Mouse (Mus musculus): ENCODE measurements around the gene Acap1. TPM values are rescaled to one million over a fixed set of nuclear protein-coding genes. Genes with fewer than 3 reads are reported as not detected.
"Not testable (repeated sequence)": the region's sequence is repeated elsewhere in the genome, so short reads cannot be mapped to it uniquely, and the experiment has no call there.

Acap1 gene
- polyA plus RNA-seq, 1 experiment from 2014 or later: 0.83 TPM

GRCm38 (mm10) chr11:69877878-69878277, 17.5 kb downstream of the Acap1 start, which contains the start of gene Tmem95:
TSS of gene Tmem95 (minus strand) at chr11:69878018.
- no peak within 1 kb of the TSS; the same call in 1 of the 2 replicates for H3K27ac ChIP-seq
- 0 out of 2 replicates have a peak within 1 kb of the TSS, but pooled peaks have one; percentile 14 for H3K4me3 ChIP-seq (replicated peaks)
- no peaks in the 10 kb centered on the region for H3K36me3 ChIP-seq (replicated peaks)
- peak within 1 kb of the TSS; percentile 44 for H3K4me2 ChIP-seq
- ATAC-seq (ENCODE audit: low FRiP score): no peak
- 92% methylated on average over 11 of the region's 11 CpGs for WGBS
- peaks cover 31% of the 10 kb centered on the region for H3K27me3 ChIP-seq
- no peak within 1 kb of the TSS for H3K9ac ChIP-seq
- peaks cover 36% of the 10 kb centered on the region for H3K4me1 ChIP-seq
- H3K9me3 ChIP-seq: no peaks in the 10 kb centered on the region

- H3K4me1 ChIP-seq: peaks cover 34% of the 10 kb centered on the region
- WGBS: 2% methylated on average over 12 of the region's 12 CpGs
Observed at GRCm38 (mm10) chr11:69876867-69877266, 18.5 kb downstream of the Acap1 start.

GRCm38 (mm10) chr11:69876186-69876585, 19.2 kb downstream of the Acap1 start:
- H3K4me2 ChIP-seq: no peak overlapping the region
- peaks cover 28% of the 10 kb centered on the region for H3K4me1 ChIP-seq
- no peak overlapping the region for H3K4me3 ChIP-seq (replicated peaks)
- peaks cover 18% of the 10 kb centered on the region for H3K27me3 ChIP-seq
- 74% methylated on average over 7 of the region's 7 CpGs for WGBS
- no peak overlapping the region for H3K9ac ChIP-seq
- no peaks in the 10 kb centered on the region for H3K36me3 ChIP-seq (replicated peaks)
- H3K9me3 ChIP-seq: no peaks in the 10 kb centered on the region
- no peak for ATAC-seq (ENCODE audit: low FRiP score)
- H3K27ac ChIP-seq: no peak overlapping the region

More at GRCm38 (mm10) chr11:69876867-69877266, 18.5 kb downstream of the Acap1 start:
- Histone ChIP-seq H3K36me3 (replicated peaks) (no peaks in the 10 kb centered on the region), H3K27me3 (peaks cover 25% of the 10 kb centered on the region), H3K9ac (no peak overlapping the region), H3K4me2 (peak overlapping the region; percentile 44), H3K4me3 (replicated peaks) (0 out of 2 replicates have a peak overlapping the region, but pooled peaks have one; percentile 14), H3K27ac (no peak overlapping the region; the same call in 1 of the 2 replicates), H3K9me3 (no peaks in the 10 kb centered on the region)
- ATAC-seq (ENCODE audit: low FRiP score): peak; percentile 21; the same call in 1 of the 2 replicates

GRCm38 (mm10) chr11:69872451-69872850, 22.9 kb downstream of the Acap1 start:
- Histone ChIP-seq H3K27me3 (no peaks in the 10 kb centered on the region), H3K4me3 (replicated peaks) (no peak overlapping the region), H3K36me3 (replicated peaks) (no peaks in the 10 kb centered on the region), H3K9ac (no peak overlapping the region), H3K4me2 (no peak overlapping the region), H3K4me1 (peaks cover 7% of the 10 kb centered on the region), H3K9me3 (no peaks in the 10 kb centered on the region), H3K27ac (no peak overlapping the region)
- 82% methylated on average over 4 of the region's 4 CpGs for WGBS
- ATAC-seq (ENCODE audit: low FRiP score): no peak

GRCm38 (mm10) chr11:69871822-69872221, 23.5 kb downstream of the Acap1 start:
- no peak overlapping the region for H3K4me3 ChIP-seq (replicated peaks)
- H3K36me3 ChIP-seq (replicated peaks): no peaks in the 10 kb centered on the region
- no peak for ATAC-seq (ENCODE audit: low FRiP score)
- no peak overlapping the region for H3K9ac ChIP-seq
- WGBS: 94% methylated on average over 7 of the region's 7 CpGs
- H3K4me1 ChIP-seq: peaks cover 2% of the 10 kb centered on the region
- no peaks in the 10 kb centered on the region for H3K9me3 ChIP-seq
- H3K27ac ChIP-seq: no peak overlapping the region
- H3K27me3 ChIP-seq: no peaks in the 10 kb centered on the region
- H3K4me2 ChIP-seq: no peak overlapping the region

GRCm38 (mm10) chr11:69870289-69871069, 24.9 kb downstream of the Acap1 start:
- whole genome bisulfite sequencing: 80% methylated on average over 2 of the region's 2 CpGs
- Histone ChIP-seq H3K27ac (no peak overlapping the region), H3K36me3 (replicated peaks) (no peaks in the 10 kb centered on the region), H3K27me3 (no peaks in the 10 kb centered on the region), H3K4me1 (0 out of 2 replicates have a peak, but pooled peaks cover 7% of the 10 kb centered on the region), H3K4me2 (no peak overlapping the region), H3K9ac (no peak overlapping the region), H3K4me3 (replicated peaks) (no peak overlapping the region), H3K9me3 (no peaks in the 10 kb centered on the region)
- ATAC-seq (ENCODE audit: low FRiP score): no peak

GRCm38 (mm10) chr11:69867335-69867734, 28.0 kb downstream of the Acap1 start:
- Histone ChIP-seq H3K4me1 (0 out of 2 replicates have a peak, but pooled peaks cover 7% of the 10 kb centered on the region), H3K27me3 (no peaks in the 10 kb centered on the region), H3K27ac (no peak overlapping the region), H3K4me3 (replicated peaks) (no peak overlapping the region), H3K9me3 (no peaks in the 10 kb centered on the region), H3K36me3 (replicated peaks) (no peaks in the 10 kb centered on the region), H3K9ac (no peak overlapping the region), H3K4me2 (no peak overlapping the region)
- 70% methylated on average over 9 of the region's 9 CpGs for WGBS
- ATAC-seq (ENCODE audit: low FRiP score): no peak

- ATAC-seq (ENCODE audit: low FRiP score): no peak
- Histone ChIP-seq H3K9ac (no peak overlapping the region), H3K9me3 (no peaks in the 10 kb centered on the region), H3K27me3 (no peaks in the 10 kb centered on the region), H3K4me1 (0 out of 2 replicates have a peak, but pooled peaks cover 7% of the 10 kb centered on the region), H3K4me3 (replicated peaks) (no peak overlapping the region), H3K27ac (no peak overlapping the region), H3K36me3 (replicated peaks) (no peaks in the 10 kb centered on the region), H3K4me2 (no peak overlapping the region)
- 88% methylated on average over 9 of the region's 9 CpGs for WGBS
Observed at GRCm38 (mm10) chr11:69865561-69865960, 29.8 kb downstream of the Acap1 start.

GRCm38 (mm10) chr11:69864138-69864860, 31.0 kb downstream of the Acap1 start:
- no peak overlapping the region for H3K27ac ChIP-seq
- H3K9me3 ChIP-seq: no peaks in the 10 kb centered on the region
- H3K9ac ChIP-seq: no peak overlapping the region
- ATAC-seq (ENCODE audit: low FRiP score): no peak
- H3K36me3 ChIP-seq (replicated peaks): no peaks in the 10 kb centered on the region
- 0 out of 2 replicates have a peak, but pooled peaks cover 7% of the 10 kb centered on the region for H3K4me1 ChIP-seq
- no peak overlapping the region for H3K4me2 ChIP-seq
- WGBS: 56% methylated on average over 8 of the region's 8 CpGs
- no peak overlapping the region for H3K4me3 ChIP-seq (replicated peaks)
- peaks cover 8% of the 10 kb centered on the region for H3K27me3 ChIP-seq

- not testable (repeated sequence) for H3K4me1 ChIP-seq; H3K9me3 ChIP-seq; H3K4me3 ChIP-seq (replicated peaks); H3K4me2 ChIP-seq; ATAC-seq (ENCODE audit: low FRiP score); H3K27ac ChIP-seq; H3K9ac ChIP-seq; H3K36me3 ChIP-seq (replicated peaks)
- peaks cover 13% of the 10 kb centered on the region for H3K27me3 ChIP-seq
- 80% methylated on average over 3 of the region's 3 CpGs for WGBS
Observed at GRCm38 (mm10) chr11:69863729-69864128, 31.6 kb downstream of the Acap1 start.

- 20% methylated on average over 30 of the region's 30 CpGs for WGBS
- Histone ChIP-seq H3K27ac (no peak within 1 kb of the TSS), H3K4me3 (replicated peaks) (no peak within 1 kb of the TSS), H3K4me2 (no peak within 1 kb of the TSS), H3K9me3 (no peaks in the 10 kb centered on the region), H3K36me3 (replicated peaks) (no peaks in the 10 kb centered on the region), H3K9ac (no peak within 1 kb of the TSS), H3K27me3 (peaks cover 27% of the 10 kb centered on the region), H3K4me1 (peaks cover 7% of the 10 kb centered on the region)
- ATAC-seq (ENCODE audit: low FRiP score): no peak
Observed at GRCm38 (mm10) chr11:69858113-69858998, 37.0 kb downstream of the Acap1 start, which contains the start of gene Tnk1. TSS of gene Tnk1 (minus strand) at chr11:69858730.
